ENCODE assay signal across 9 mouse cellular contexts in genomic region chr6:30459056-30459747, GRCm38 (mm10). TPM values are rescaled to one million over a fixed set of nuclear protein-coding genes. Genes with fewer than 3 reads are reported as not detected.
A peak's percentile ranks its signal among the peaks of the same experiment; 100 is the strongest.
DNase-seq lines count a peak whose midpoint lies in the region; ATAC-seq and TF ChIP-seq lines count a peak whose summit lies in the region.
"Had no signal": no experiment of that assay in that cellular context is flagged by ENCODE, and none has a peak within 500 bp of the region (broad histone marks: within the 10 kb centered on the region; RNA-seq: fewer than 3 reads in every experiment).

No protein-coding gene starts in this region.

- DNase-seq in kidney, adult 2 months: no peak
- no peak for DNase-seq in kidney, adult 18-20 months
- DNase-seq in cerebellum, postnatal 25 days: peak; percentile 54 to 55
- no peak for DNase-seq in liver, embryonic 13.5 days
- DNase-seq in right cerebral cortex, postnatal 4 days: no peak
- DNase-seq in right cerebral cortex, postnatal 14 days: no peak
- no peak for DNase-seq in left cerebral cortex, postnatal 36 days (ENCODE audit: low spot score in 2 of 2)

- no peak overlapping the region for H3K27ac ChIP-seq in kidney, adult 2 months (ENCODE audit: insufficient read depth, low read depth, low read length)
- peak overlapping the region; percentile 92 for H3K27ac ChIP-seq in heart, embryonic 13.5 days (replicated peaks)
- no peak overlapping the region for H3K27ac ChIP-seq in liver, embryonic 13.5 days

- peak overlapping the region; percentile 76 for H3K4me2 ChIP-seq in heart, embryonic 13.5 days
- H3K4me2 ChIP-seq in liver, embryonic 13.5 days: peak overlapping the region; percentile 86

- peaks cover 3% of the 10 kb centered on the region; the same call in 1 of the 2 replicates for H3K4me1 ChIP-seq in kidney, adult 2 months (ENCODE audit: control insufficient read depth, insufficient read depth, low read length)
- peaks cover 53% of the 10 kb centered on the region for H3K4me1 ChIP-seq in heart, embryonic 13.5 days
- H3K4me1 ChIP-seq in liver, embryonic 13.5 days (replicated peaks): peaks cover 43% of the 10 kb centered on the region

- H3K27me3 ChIP-seq in kidney, adult 2 months (replicated peaks; ENCODE audit: control insufficient read depth, insufficient read depth, low read length): no peaks in the 10 kb centered on the region
- no peaks in the 10 kb centered on the region; the same call in 1 of the 2 replicates for H3K27me3 ChIP-seq in heart, embryonic 13.5 days (replicated peaks)
- peaks cover 24% of the 10 kb centered on the region for H3K27me3 ChIP-seq in liver, embryonic 13.5 days

- 72% methylated on average over 16 of the region's 16 CpGs for WGBS in kidney, adult 2 months
- 46% methylated on average over 16 of the region's 16 CpGs for WGBS in heart, embryonic 13.5 days
- 62% methylated on average over 16 of the region's 16 CpGs for WGBS in liver, embryonic 13.5 days (ENCODE audit: insufficient replicate concordance)

- TF ChIP-seq CTCF in kidney, adult 2 months (conservative IDR thresholded peaks at IDR 0.05; ENCODE audit: insufficient read depth, insufficient read length, low read depth, low read length): no peak

- H3K9me3 ChIP-seq in heart, embryonic 13.5 days: no peaks in the 10 kb centered on the region
- H3K9me3 ChIP-seq in liver, embryonic 13.5 days (replicated peaks): no peaks in the 10 kb centered on the region

- intact Hi-C loops in left cerebral cortex, postnatal 36 days (cut with DNase I): no loop called here

- ATAC-seq in heart, embryonic 13.5 days (ENCODE audit: extremely low read depth, insufficient number of reproducible peaks, low FRiP score, low TSS enrichment): no peak
- no peak for ATAC-seq in liver, embryonic 13.5 days (ENCODE audit: low read depth)

- TF ChIP-seq POLR2A in kidney, adult 2 months (IDR thresholded peaks at IDR 0.05; ENCODE audit: low read depth, low read length): no peak

- no peaks in the 10 kb centered on the region for H3K36me3 ChIP-seq in kidney, adult 2 months (ENCODE audit: control insufficient read depth, insufficient read depth, low read length)
- H3K36me3 ChIP-seq in heart, embryonic 13.5 days: peaks cover 20% of the 10 kb centered on the region
- peaks cover 9% of the 10 kb centered on the region; the same call in 1 of the 2 replicates for H3K36me3 ChIP-seq in liver, embryonic 13.5 days

- H3K4me3 ChIP-seq in kidney, adult 2 months (ENCODE audit: insufficient read depth, low read depth, low read length): peak overlapping the region; percentile 54; the same call in 1 of the 2 replicates
- H3K4me3 ChIP-seq in heart, embryonic 13.5 days: peak overlapping the region; percentile 53
- peak overlapping the region; percentile 60 for H3K4me3 ChIP-seq in liver, embryonic 13.5 days (replicated peaks)

- peak overlapping the region; percentile 80 for H3K9ac ChIP-seq in heart, embryonic 13.5 days
- H3K9ac ChIP-seq in liver, embryonic 13.5 days: peak overlapping the region; percentile 72

RNA-seq across cellular contexts. Expression of gene Tmem209, which starts 50.4 kb away (rescaled TPM):
- polyA plus RNA-seq in kidney, adult 2 months (2012; rRNA removed): 27.3 and 35.2 TPM in 2 replicates
- polyA plus RNA-seq in heart, embryonic 13.5 days (2015; fragmentation: Nextera tagmentation; extraction: Ambion mirVana): 24.2 and 25.6 TPM in 2 replicates
- polyA plus RNA-seq in liver, embryonic 13.5 days (2015; fragmentation: Nextera tagmentation; extraction: Ambion mirVana): 22.6 and 24.8 TPM in 2 replicates
- 10 to 100 TPM; 19.1 to 20.7 TPM for total RNA-seq in left cerebral cortex, postnatal 36 days (2021)

RNA-seq across cellular contexts. Expression of gene Ssmem1, which starts 50.4 kb away (rescaled TPM):
- 0.09 TPM in 1 of 2 replicates, not detected in the other for polyA plus RNA-seq in kidney, adult 2 months (2012; rRNA removed)
- not detected in 2 replicates for polyA plus RNA-seq in heart, embryonic 13.5 days (2015; fragmentation: Nextera tagmentation; extraction: Ambion mirVana)
- polyA plus RNA-seq in liver, embryonic 13.5 days (2015; fragmentation: Nextera tagmentation; extraction: Ambion mirVana): 0.12 and 0.30 TPM in 2 replicates
- under 1 TPM; 0.84 to 0.94 TPM for total RNA-seq in left cerebral cortex, postnatal 36 days (2021)
- total RNA-seq: hematopoietic stem cell, adult 5-6 weeks had no signal

RNA-seq across cellular contexts. Expression of gene Klhdc10, which starts 57.5 kb away (rescaled TPM):
- 34.0 and 42.7 TPM in 2 replicates for polyA plus RNA-seq in kidney, adult 2 months (2012; rRNA removed)
- 16.6 and 19.0 TPM in 2 replicates for polyA plus RNA-seq in heart, embryonic 13.5 days (2015; fragmentation: Nextera tagmentation; extraction: Ambion mirVana)
- polyA plus RNA-seq in liver, embryonic 13.5 days (2015; fragmentation: Nextera tagmentation; extraction: Ambion mirVana): 8.2 and 9.4 TPM in 2 replicates
- 10 to 100 TPM; 98.0 to 99.2 TPM for total RNA-seq in left cerebral cortex, postnatal 36 days (2021)

Comparison
In these comparisons a context has a peak if more than half of its experiments do, and no peak if none do; other contexts are left out.
1. DNase-seq: peak in cerebellum, postnatal 25 days (2 of 2); none in kidney, adult 2 months (single experiment), kidney, adult 18-20 months (single experiment), liver, embryonic 13.5 days (single experiment), right cerebral cortex, postnatal 4 days (single experiment), right cerebral cortex, postnatal 14 days (single experiment) and left cerebral cortex, postnatal 36 days (0 of 2).
2. Peak in every context shown above with its lines, with median percentiles within 50 percentile points of each other: H3K4me3 ChIP-seq.